Mouse (Mus musculus) ES-Bruce4 (cell line): ENCODE measurements around the gene Unc45b.

Source experiments
- CTCF ChIP-seq: IDR thresholded peaks from one replicate; pipeline ENCODE4 v1.8.1; 2011; ENCODE audit warnings: low read depth, low read length
- EP300 ChIP-seq: IDR thresholded peaks from 2 replicates; pipeline ENCODE4 v1.6.1; 2011; ENCODE audit warnings: low read depth, low read length; ENCODE audit not compliant: insufficient read depth
- POLR2A ChIP-seq: IDR thresholded peaks from one replicate; pipeline ENCODE4 v1.8.1; 2011; ENCODE audit warnings: low read length; ENCODE audit not compliant: insufficient read depth

- TF ChIP-seq CTCF (no peak), POLR2A (no peak), EP300 (no peak)
Observed at GRCm38 (mm10) chr11:82862638-82863037, 47.7 kb upstream of the Unc45b start.
